In the genomic region with DNA sequence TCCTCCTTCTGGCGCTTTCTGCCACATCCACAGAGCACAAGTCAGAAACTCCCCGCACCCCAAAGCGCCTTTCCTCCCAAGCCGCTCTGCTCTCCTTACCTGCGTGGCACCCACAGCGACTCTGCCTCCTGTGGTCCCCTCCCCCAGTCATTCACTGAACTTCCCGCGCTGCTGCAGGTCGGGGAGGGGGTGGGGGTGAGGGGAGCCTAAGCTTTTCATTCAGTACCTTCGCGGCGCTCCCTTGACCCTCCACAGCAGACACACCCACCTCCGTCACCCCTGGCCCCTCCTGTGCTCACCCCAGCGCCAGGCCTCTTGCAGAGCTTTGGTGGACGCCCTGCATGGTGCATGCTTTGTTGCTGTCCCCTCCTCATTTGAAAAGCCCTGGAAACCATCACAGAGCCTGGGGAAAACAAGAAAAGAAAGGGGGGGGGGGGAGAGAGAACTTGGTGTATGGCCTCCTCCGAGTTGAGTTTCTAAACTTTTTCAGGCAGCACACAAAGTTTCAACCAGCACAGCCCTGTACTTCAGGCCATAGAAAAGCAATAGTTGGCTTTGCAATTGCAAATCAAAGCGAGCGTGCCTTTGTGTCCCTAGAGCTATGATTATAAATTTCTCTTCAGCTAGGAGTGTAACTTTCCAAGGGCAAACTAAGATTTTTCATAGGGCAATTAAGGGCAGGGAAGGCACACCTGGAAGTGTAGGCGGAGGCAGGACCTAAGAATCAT, we compare ENCODE assay signal across 8 mouse cellular contexts. TPM values are rescaled to one million over a fixed set of nuclear protein-coding genes. Genes with fewer than 3 reads are reported as not detected.
DNase-seq lines count a peak whose midpoint lies in the region; ATAC-seq and TF ChIP-seq lines count a peak whose summit lies in the region.

A gene (minus strand): TSS at position 268 of the 728 bp plus-strand sequence.

- TF ChIP-seq EP300 in liver, embryonic 14.5 days (IDR thresholded peaks at IDR 0.05; ENCODE audit: low read depth): no peak

- no peaks in the 10 kb centered on the region for H3K9me3 ChIP-seq in kidney, embryonic 15.5 days (replicated peaks)
- H3K9me3 ChIP-seq in embryonic facial prominence, embryonic 13.5 days: no peaks in the 10 kb centered on the region
- no peaks in the 10 kb centered on the region for H3K9me3 ChIP-seq in liver, embryonic 14.5 days (ENCODE audit: control insufficient read depth, low read length)

- peak within 1 kb of the TSS; percentile 96 for H3K4me2 ChIP-seq in kidney, embryonic 15.5 days
- peak within 1 kb of the TSS; percentile 79 for H3K4me2 ChIP-seq in embryonic facial prominence, embryonic 13.5 days
- peak within 1 kb of the TSS; percentile 66 for H3K4me2 ChIP-seq in liver, embryonic 14.5 days (ENCODE audit: low read depth)

- no peak for DNase-seq in kidney, adult 8-10 months
- DNase-seq in Muller cell, postnatal 12 days (ENCODE audit: inconsistent ontology term): peak; percentile 6
- peak; percentile 34 for DNase-seq in heart, postnatal 4 days
- DNase-seq in liver, embryonic 14.5 days (ENCODE audit: low read depth in 3 of 3, low spot score in 3 of 3): no peak
- DNase-seq in testis, postnatal 10 days (ENCODE audit: low spot score): peak; percentile 56

- no peaks in the 10 kb centered on the region for H3K36me3 ChIP-seq in kidney, embryonic 15.5 days
- H3K36me3 ChIP-seq in embryonic facial prominence, embryonic 13.5 days: no peaks in the 10 kb centered on the region
- no peaks in the 10 kb centered on the region for H3K36me3 ChIP-seq in liver, embryonic 14.5 days (replicated peaks; ENCODE audit: control insufficient read depth, insufficient read depth, low read depth)

- 7% methylated on average over 19 of the region's 19 CpGs for WGBS in kidney, embryonic 15.5 days
- WGBS in embryonic facial prominence, embryonic 13.5 days: 4% methylated on average over 19 of the region's 19 CpGs
- WGBS in liver, embryonic 14.5 days (ENCODE audit: insufficient replicate concordance): 9% methylated on average over 19 of the region's 19 CpGs

- no peak for TF ChIP-seq CTCF in liver, embryonic 14.5 days (IDR thresholded peaks at IDR 0.05; ENCODE audit: low read depth)

- H3K4me3 ChIP-seq in kidney, embryonic 15.5 days (replicated peaks): peak within 1 kb of the TSS; percentile 77
- peak within 1 kb of the TSS; percentile 80 for H3K4me3 ChIP-seq in embryonic facial prominence, embryonic 13.5 days
- H3K4me3 ChIP-seq in liver, embryonic 14.5 days (ENCODE audit: insufficient read depth in 1 of 2, low read depth in 2 of 2, low read length in 2 of 2): peak within 1 kb of the TSS; percentile 54 to 62

- H3K4me1 ChIP-seq in kidney, embryonic 15.5 days: peaks cover 22% of the 10 kb centered on the region
- peaks cover 30% of the 10 kb centered on the region for H3K4me1 ChIP-seq in embryonic facial prominence, embryonic 13.5 days
- H3K4me1 ChIP-seq in liver, embryonic 14.5 days (replicated peaks; ENCODE audit: control insufficient read depth in 2 of 2, insufficient read depth in 2 of 2, low read length in 1 of 2): no peaks in the 10 kb centered on the region; a peak in 1 of 4 replicates

- H3K27me3 ChIP-seq in kidney, embryonic 15.5 days: no peaks in the 10 kb centered on the region
- H3K27me3 ChIP-seq in embryonic facial prominence, embryonic 13.5 days: no peaks in the 10 kb centered on the region
- H3K27me3 ChIP-seq in liver, embryonic 14.5 days (ENCODE audit: control insufficient read depth, insufficient read depth, low read length): peaks cover 18% of the 10 kb centered on the region

- H3K9ac ChIP-seq in kidney, embryonic 15.5 days: peak within 1 kb of the TSS; percentile 67
- peak within 1 kb of the TSS; percentile 91 for H3K9ac ChIP-seq in embryonic facial prominence, embryonic 13.5 days
- H3K9ac ChIP-seq in liver, embryonic 14.5 days (replicated peaks): no peak within 1 kb of the TSS

- peak; percentile 68 for ATAC-seq in kidney, embryonic 15.5 days (replicated peaks; ENCODE audit: low FRiP score)
- peak; percentile 61 for ATAC-seq in embryonic facial prominence, embryonic 13.5 days (ENCODE audit: insufficient number of reproducible peaks, insufficient read depth, low FRiP score, low TSS enrichment, low read depth)
- ATAC-seq in liver, embryonic 14.5 days (ENCODE audit: insufficient read depth): no peak
- no peak for ATAC-seq in CD4-positive, CD25-positive, alpha-beta regulatory T cell, adult 4 months

- peak within 1 kb of the TSS; percentile 90 for H3K27ac ChIP-seq in kidney, embryonic 15.5 days
- H3K27ac ChIP-seq in embryonic facial prominence, embryonic 13.5 days: peak within 1 kb of the TSS; percentile 97
- H3K27ac ChIP-seq in liver, embryonic 14.5 days: no peak within 1 kb of the TSS

RNA-seq across cellular contexts. Expression of the gene that starts here (rescaled TPM):
- 30.5 and 40.9 TPM in 2 replicates for polyA plus RNA-seq in kidney, embryonic 15.5 days (2015; fragmentation: Nextera tagmentation; extraction: Ambion mirVana)
- 138 and 142 TPM in 2 replicates for polyA plus RNA-seq in embryonic facial prominence, embryonic 13.5 days (2015; fragmentation: Nextera tagmentation; extraction: Ambion mirVana)
- 10 to 100 TPM; 17.1 to 18.7 TPM for total RNA-seq in heart, postnatal 4 days (2021)
- polyA plus RNA-seq in liver, embryonic 14.5 days (2012; rRNA removed): 0.99 and 1.0 TPM in 2 replicates
- 2.1 and 2.5 TPM in 2 replicates for polyA plus RNA-seq in liver, embryonic 14.5 days (2014; fragmentation: Nextera tagmentation; extraction: Ambion mirVana)
- not detected for polyA plus RNA-seq in CD4-positive, CD25-positive, alpha-beta regulatory T cell, adult 4 months (2017; shearing (Covaris generic))

Comparison
In these comparisons a context has a peak if more than half of its experiments do, and no peak if none do; other contexts are left out.
1. ATAC-seq: peak in kidney, embryonic 15.5 days (single experiment) and embryonic facial prominence, embryonic 13.5 days (single experiment); none in liver, embryonic 14.5 days (single experiment) and CD4-positive, CD25-positive, alpha-beta regulatory T cell, adult 4 months (single experiment).
2. DNase-seq: peak in Muller cell, postnatal 12 days (single experiment), heart, postnatal 4 days (single experiment) and testis, postnatal 10 days (single experiment); none in kidney, adult 8-10 months (0 of 2) and liver, embryonic 14.5 days (0 of 3).
3. Peak in every context shown above with its lines, with median percentiles within 50 percentile points of each other: H3K4me2 ChIP-seq and H3K4me3 ChIP-seq.